Mouse (Mus musculus) lung, postnatal 0 days (tissue): Measurements from ENCODE around the gene Dscam.

ENCODE experiments used
- CTCF ChIP-seq: IDR thresholded peaks from 2 replicates; pipeline ENCODE4 v1.5.1; 2016; ENCODE audit warnings: antibody characterized with exemption, mild to moderate bottlenecking
- EP300 ChIP-seq: IDR thresholded peaks from 2 replicates; pipeline ENCODE4 v1.6.1; 2016; ENCODE audit warnings: antibody characterized with exemption, mild to moderate bottlenecking, control low read depth

- TF ChIP-seq EP300, result no peak
- no peak for TF ChIP-seq CTCF
These were observed 256.1 kb downstream of the Dscam start for GRCm38 (mm10) chr16:96914495-96914894.
